Mouse (Mus musculus): Measurements from ENCODE around the gene Gdi2. TPM values are rescaled to one million over a fixed set of nuclear protein-coding genes. Genes with fewer than 3 reads are reported as not detected.

Gene Gdi2
- 44.8 TPM for polyA plus RNA-seq (2015; fragmentation: Illumina TruSeq; extraction: RNeasy Lipid Tissue Mini Kit (QIAGEN cat#74804); ENCODE audit: insufficient read depth, low read depth, low replicate concordance)

GRCm38 (mm10) chr13:3537594-3538222 lies at the start of gene Gdi2:
Gdi2 (plus strand) TSS chr13:3538063.

GRCm38 (mm10) chr13:3610795-3611438 lies 73.1 kb downstream of the Gdi2 start, which contains the start of gene Fam208b:
Fam208b (minus strand) TSS chr13:3611108.

Other genes with a start within 250 kb of the Gdi2 start
- gene Fam208b, start 73.0 kb downstream of the Gdi2 start, polyA plus RNA-seq (2015; fragmentation: Illumina TruSeq; extraction: RNeasy Lipid Tissue Mini Kit (QIAGEN cat#74804); ENCODE audit: insufficient read depth, low read depth, low replicate concordance) = 5.1 TPM
- 9.3 TPM for gene Asb13, start 96.0 kb downstream of the Gdi2 start, polyA plus RNA-seq (2015; fragmentation: Illumina TruSeq; extraction: RNeasy Lipid Tissue Mini Kit (QIAGEN cat#74804); ENCODE audit: insufficient read depth, low read depth, low replicate concordance)

Data from pancreas, adult 10 weeks (tissue).